Mouse (Mus musculus) R1 (cell line): ENCODE results near the gene Lrrc4.

ENCODE experiments used
- DNase-seq: peaks from one replicate; pipeline ENCODE4 v3.0.0-alpha.2; 2018; ENCODE audit warnings: low read depth, low spot score

The Lrrc4 gene

GRCm38 (mm10) chr6:28618751-28619153 is 212.8 kb downstream of the Lrrc4 start:
- no peak for DNase-seq

DNA sequence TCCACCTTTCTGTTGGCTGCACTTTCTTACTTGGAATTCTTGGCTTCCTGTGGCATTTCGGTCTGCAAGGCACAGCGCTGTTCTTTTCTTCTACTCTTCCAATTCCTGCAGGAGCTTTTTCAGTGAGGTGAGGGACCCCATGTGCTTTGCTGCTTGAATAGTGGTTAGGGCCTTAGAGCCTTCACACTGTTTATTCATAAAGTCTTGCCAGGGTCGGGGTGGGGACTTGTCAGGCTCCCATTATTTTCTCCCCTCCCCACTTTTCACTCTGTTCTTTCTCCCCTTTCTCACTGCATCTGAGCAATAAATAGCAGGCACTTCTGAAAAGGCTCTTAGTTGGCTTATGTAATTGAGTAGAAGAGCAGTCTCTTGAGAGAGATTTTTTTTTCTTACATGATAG is 213.2 kb downstream of the Lrrc4 start:
- DNase-seq: no peak

DNA sequence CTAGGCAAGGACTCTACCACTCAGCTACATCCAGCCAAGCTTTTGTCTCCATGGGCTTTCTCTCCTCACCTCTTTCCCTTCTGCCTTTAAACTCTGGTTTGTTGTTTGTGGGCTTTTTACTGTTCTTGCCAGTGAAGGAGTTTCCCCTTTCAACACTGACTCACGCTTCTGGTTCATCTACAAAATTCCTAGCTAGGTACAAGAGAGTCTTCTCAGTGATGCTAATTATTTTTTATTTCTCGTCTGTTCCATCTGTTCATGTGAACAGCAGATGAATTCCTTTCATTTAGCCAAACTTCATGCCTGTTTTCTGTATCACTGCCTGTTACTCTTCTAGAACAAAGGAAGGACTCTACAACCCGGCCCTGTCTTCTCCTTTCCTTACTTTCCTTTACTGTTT is 215.6 kb downstream of the Lrrc4 start:
- no peak for DNase-seq

GRCm38 (mm10) chr6:28615408-28615807 is 216.1 kb downstream of the Lrrc4 start:
- DNase-seq: no peak

GRCm38 (mm10) chr6:28614856-28615255 is 216.7 kb downstream of the Lrrc4 start:
- no peak for DNase-seq

- no peak for DNase-seq
Observed at GRCm38 (mm10) chr6:28613441-28613840, 218.1 kb downstream of the Lrrc4 start.
